Mouse (Mus musculus) intestine, embryonic 14.5 days (tissue): ENCODE measurements around the gene Lhpp. TPM values are rescaled to one million over a fixed set of nuclear protein-coding genes. Genes with fewer than 3 reads are reported as not detected.

ENCODE experiments used
- ATAC-seq: fragments of 200-750 bp; cut with Nextera tagmentation; replicated peaks from 2 replicates; pipeline ENCODE4 v1.8.0; 2017; ENCODE audit warnings: low read depth, moderate number of reproducible peaks, moderate TSS enrichment, moderate library complexity; ENCODE audit not compliant: low FRiP score, low TSS enrichment
- DNase-seq: peaks from one replicate; pipeline ENCODE4 v3.0.0-alpha.2; 2018; ENCODE audit warnings: low spot score
- H3K27ac ChIP-seq: fragments of 300-500 bp; sonication (generic); 2 replicates; pipeline ENCODE4 v1.5.1; 2014; ENCODE audit warnings: low read depth, mild to moderate bottlenecking, control low read depth
- H3K27me3 ChIP-seq: fragments of 300-500 bp; sonication (generic); replicated peaks from 2 replicates; pipeline ENCODE4 v1.6.1; 2014; ENCODE audit warnings: low read length, control low read depth; ENCODE audit not compliant: control insufficient read depth, insufficient read depth
- H3K36me3 ChIP-seq: fragments of 300-500 bp; sonication (generic); 2 replicates; pipeline ENCODE4 v1.6.1; 2014; ENCODE audit warnings: low read length, control low read depth; ENCODE audit not compliant: control insufficient read depth, insufficient read depth
- H3K4me1 ChIP-seq: fragments of 300-500 bp; sonication (generic); replicated peaks from 2 replicates; pipeline ENCODE4 v1.6.1; 2014; ENCODE audit warnings: low read length, control low read depth, mixed read lengths; ENCODE audit not compliant: control insufficient read depth, insufficient read depth
- H3K4me2 ChIP-seq: fragments of 300-500 bp; sonication (generic); 2 replicates; pipeline ENCODE4 v1.6.1; 2014; ENCODE audit warnings: low read length
- H3K4me3 ChIP-seq: fragments of 300-500 bp; sonication (generic); 2 replicates; pipeline ENCODE4 v1.5.1; 2014; ENCODE audit warnings: low read depth, low read length, control low read depth, mixed read lengths
- H3K9ac ChIP-seq: fragments of 300-500 bp; sonication (generic); 2 replicates; pipeline ENCODE4 v1.6.1; 2014; ENCODE audit warnings: mild to moderate bottlenecking, low read length
- H3K9me3 ChIP-seq: fragments of 300-500 bp; sonication (generic); 2 replicates; pipeline ENCODE4 v1.6.1; 2016; ENCODE audit warnings: low read length, control low read depth; ENCODE audit not compliant: control insufficient read depth
- WGBS: fragments of 180-500 bp; shearing (Covaris S2); extraction: QIAGEN DNeasy Blood & Tissue Kit; methylation state at CpG from one replicate; pipeline ENCODE4 v1.1.7; 2014; 5-methylcytosine and 5-hydroxymethylcytosine counted together
- polyA plus RNA-seq: library from polyadenylated mRNA; unstranded; fragments of >200 nt; fragmentation: Nextera tagmentation; extraction: Ambion mirVana; gene quantifications from 2 replicates; pipeline ENCODE4 v1.2.1, GENCODE M21; 2014

Gene Lhpp
- polyA plus RNA-seq, 1 experiment from 2014 or later: 39.8 TPM

- ATAC-seq (no peak), DNase-seq (no peak)
- Histone ChIP-seq H3K4me2 (no peak overlapping the region), H3K4me3 (no peak overlapping the region), H3K9ac (no peak overlapping the region), H3K9me3 (no peaks in the 10 kb centered on the region), H3K4me1 (peaks cover 3% of the 10 kb centered on the region; the same call in 1 of the 2 replicates), H3K27me3 (no peaks in the 10 kb centered on the region), H3K27ac (no peak overlapping the region), H3K36me3 (no peaks in the 10 kb centered on the region)
- WGBS: 90% methylated on average over 4 of the region's 4 CpGs
Measured at GRCm38 (mm10) chr7:132719570-132719969, 109.1 kb downstream of the Lhpp start.

- no peak for DNase-seq
- 86% methylated on average over 8 of the region's 8 CpGs for WGBS
- Histone ChIP-seq H3K27ac (no peak overlapping the region), H3K9me3 (no peaks in the 10 kb centered on the region), H3K4me2 (no peak overlapping the region), H3K4me1 (no peaks in the 10 kb centered on the region), H3K9ac (no peak overlapping the region), H3K27me3 (no peaks in the 10 kb centered on the region), H3K4me3 (no peak overlapping the region), H3K36me3 (no peaks in the 10 kb centered on the region)
- ATAC-seq: no peak
Measured at GRCm38 (mm10) chr7:132720562-132720961, 110.1 kb downstream of the Lhpp start.

- H3K27ac ChIP-seq: no peak overlapping the region
- no peak for ATAC-seq
Measured at GRCm38 (mm10) chr7:132722401-132723370, 112.2 kb downstream of the Lhpp start.

DNA sequence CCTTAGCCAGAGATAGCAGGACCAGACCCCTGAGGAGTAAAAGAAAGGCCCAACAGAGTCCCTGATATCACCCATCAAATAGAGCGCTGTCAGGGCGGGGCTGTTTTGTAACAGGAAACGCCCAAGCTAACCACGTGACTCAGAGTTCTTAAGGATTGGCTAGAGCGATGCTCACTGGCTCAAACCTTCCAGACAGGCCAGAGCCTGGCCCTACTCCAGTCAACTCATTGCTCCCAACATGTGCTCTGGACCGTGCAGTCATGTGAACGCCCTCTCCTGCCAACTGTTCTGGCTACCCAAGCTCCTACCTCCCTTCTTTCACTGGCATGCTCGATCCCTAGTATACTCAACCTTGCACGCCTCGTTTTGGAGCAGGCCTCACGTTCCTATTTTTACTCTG lies 113.5 kb downstream of the Lhpp start:
- H3K4me3 ChIP-seq: no peak overlapping the region
- no peak for DNase-seq
- H3K27me3 ChIP-seq: no peaks in the 10 kb centered on the region
- H3K36me3 ChIP-seq: no peaks in the 10 kb centered on the region
- H3K4me2 ChIP-seq: no peak overlapping the region
- no peak overlapping the region for H3K9ac ChIP-seq
- ATAC-seq: no peak
- H3K27ac ChIP-seq: no peak overlapping the region
- no peaks in the 10 kb centered on the region for H3K4me1 ChIP-seq
- 91% methylated on average over 11 of the region's 11 CpGs for WGBS
- H3K9me3 ChIP-seq: no peaks in the 10 kb centered on the region

More at GRCm38 (mm10) chr7:132722401-132723370, 112.2 kb downstream of the Lhpp start:
- Histone ChIP-seq H3K9ac (no peak overlapping the region), H3K4me3 (no peak overlapping the region), H3K27me3 (no peaks in the 10 kb centered on the region), H3K36me3 (no peaks in the 10 kb centered on the region), H3K9me3 (no peaks in the 10 kb centered on the region), H3K4me2 (no peak overlapping the region), H3K4me1 (no peaks in the 10 kb centered on the region)
- DNase-seq: no peak
- WGBS: 92% methylated on average over 12 of the region's 12 CpGs

- no peak overlapping the region for H3K9ac ChIP-seq
- 84% methylated on average over 5 of the region's 5 CpGs for WGBS
- H3K9me3 ChIP-seq: no peaks in the 10 kb centered on the region
- ATAC-seq (no peak), DNase-seq (no peak)
- no peak overlapping the region for H3K4me2 ChIP-seq
- 0 out of 2 replicates have a peak, but pooled peaks cover 3% of the 10 kb centered on the region for H3K36me3 ChIP-seq
- no peak overlapping the region for H3K27ac ChIP-seq
- no peak overlapping the region for H3K4me3 ChIP-seq
- H3K4me1 ChIP-seq: no peaks in the 10 kb centered on the region
- H3K27me3 ChIP-seq: no peaks in the 10 kb centered on the region
Measured at GRCm38 (mm10) chr7:132724501-132725062, 114.1 kb downstream of the Lhpp start.

- H3K27ac ChIP-seq: no peak overlapping the region
- H3K4me1 ChIP-seq: no peaks in the 10 kb centered on the region
- 0 out of 2 replicates have a peak, but pooled peaks cover 3% of the 10 kb centered on the region for H3K36me3 ChIP-seq
- H3K4me2 ChIP-seq: no peak overlapping the region
- no peak overlapping the region for H3K9ac ChIP-seq
- WGBS: 50% methylated on average over 13 of the region's 13 CpGs
- H3K4me3 ChIP-seq: no peak overlapping the region
- H3K9me3 ChIP-seq: no peaks in the 10 kb centered on the region
- H3K27me3 ChIP-seq: no peaks in the 10 kb centered on the region
- ATAC-seq (no peak), DNase-seq (no peak)
Measured at GRCm38 (mm10) chr7:132726106-132726861, 115.8 kb downstream of the Lhpp start.

DNA sequence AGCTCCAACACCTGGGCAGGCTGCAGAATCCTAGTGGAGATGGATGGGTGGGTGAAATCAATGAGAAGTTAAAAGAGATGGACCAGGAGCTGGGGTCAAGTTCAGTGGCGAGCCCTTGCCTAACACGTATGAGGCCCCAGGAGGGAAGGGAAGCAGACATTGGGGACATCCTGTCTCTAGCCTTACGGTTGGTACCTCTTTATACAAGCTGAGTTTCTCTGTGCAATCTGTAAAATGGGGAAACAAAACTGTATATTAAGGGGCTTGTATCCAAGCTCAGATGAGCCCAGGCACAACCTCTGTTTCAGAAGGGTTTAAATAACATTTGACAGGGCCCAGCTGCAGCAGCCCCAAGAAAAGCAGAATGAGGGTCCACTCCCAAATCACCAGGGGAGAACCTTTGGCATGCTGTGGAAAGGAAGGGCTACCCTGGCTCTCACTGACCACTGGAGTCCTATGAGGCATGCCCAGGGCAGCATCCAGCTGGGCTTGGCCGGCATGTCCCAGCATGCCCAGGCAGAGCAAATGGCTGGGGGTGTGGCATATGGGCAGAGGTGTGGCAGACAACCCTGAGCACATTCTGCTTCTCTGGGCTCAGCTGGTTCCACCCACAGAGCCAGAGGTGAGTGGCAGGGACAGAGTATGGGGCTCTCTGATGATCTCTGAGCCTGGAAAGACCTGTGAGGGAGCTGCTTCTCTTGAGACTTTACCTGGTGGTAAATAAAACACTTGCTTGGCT lies 118.8 kb downstream of the Lhpp start:
- no peak overlapping the region for H3K4me2 ChIP-seq
- H3K4me3 ChIP-seq: no peak overlapping the region
- DNase-seq (no peak), ATAC-seq (no peak)
- H3K27me3 ChIP-seq: no peaks in the 10 kb centered on the region
- 69% methylated on average over 4 of the region's 4 CpGs for WGBS
- no peak overlapping the region for H3K9ac ChIP-seq
- H3K36me3 ChIP-seq: 0 out of 2 replicates have a peak, but pooled peaks cover 5% of the 10 kb centered on the region
- H3K4me1 ChIP-seq: no peaks in the 10 kb centered on the region; the same call in none of the 2 replicates
- no peak overlapping the region for H3K27ac ChIP-seq
- H3K9me3 ChIP-seq: no peaks in the 10 kb centered on the region

GRCm38 (mm10) chr7:132730510-132730909 lies 120.1 kb downstream of the Lhpp start:
- DNase-seq: no peak
- 0 out of 2 replicates have a peak, but pooled peaks cover 9% of the 10 kb centered on the region for H3K36me3 ChIP-seq
- no peak overlapping the region for H3K4me2 ChIP-seq
- no peak for ATAC-seq
- 89% methylated on average over 7 of the region's 7 CpGs for WGBS
- H3K4me3 ChIP-seq: no peak overlapping the region
- H3K9ac ChIP-seq: no peak overlapping the region
- H3K27ac ChIP-seq: no peak overlapping the region
- H3K27me3 ChIP-seq: no peaks in the 10 kb centered on the region
- no peaks in the 10 kb centered on the region for H3K9me3 ChIP-seq
- peaks cover 3% of the 10 kb centered on the region for H3K4me1 ChIP-seq
